8 mouse cellular contexts compared by ENCODE assay signal in genomic region chr7:98503951-98504647, GRCm38 (mm10). TPM values are rescaled to one million over a fixed set of nuclear protein-coding genes. Genes with fewer than 3 reads are reported as not detected.
DNase-seq lines count a peak whose midpoint lies in the region; ATAC-seq lines count a peak whose summit lies in the region.

No protein-coding gene starts in this region.

- WGBS in embryonic facial prominence, embryonic 14.5 days = 52% methylated on average over 6 of the region's 6 CpGs
- 54% methylated on average over 6 of the region's 6 CpGs for WGBS in heart, embryonic 16.5 days

- H3K27ac ChIP-seq in embryonic facial prominence, embryonic 14.5 days (replicated peaks; ENCODE audit: low read depth, low read length) = peak overlapping the region; percentile 33; the same call in 1 of the 2 replicates
- H3K27ac ChIP-seq in heart, embryonic 16.5 days (ENCODE audit: low read length) = peak overlapping the region; percentile 40

- H3K27me3 ChIP-seq in embryonic facial prominence, embryonic 14.5 days (replicated peaks; ENCODE audit: control insufficient read depth, insufficient read depth, low read length) = no peaks in the 10 kb centered on the region
- H3K27me3 ChIP-seq in heart, embryonic 16.5 days (ENCODE audit: control insufficient read depth, insufficient read depth, low read length) = no peaks in the 10 kb centered on the region

- H3K4me2 ChIP-seq in embryonic facial prominence, embryonic 14.5 days (ENCODE audit: low read depth, low read length) = no peak overlapping the region
- no peak overlapping the region for H3K4me2 ChIP-seq in heart, embryonic 16.5 days (ENCODE audit: low read depth, low read length)

- H3K9me3 ChIP-seq in embryonic facial prominence, embryonic 14.5 days (ENCODE audit: control insufficient read depth, low read length) = no peaks in the 10 kb centered on the region
- H3K9me3 ChIP-seq in heart, embryonic 16.5 days (replicated peaks; ENCODE audit: control insufficient read depth, low read length) = no peaks in the 10 kb centered on the region

- peak; percentile 44 to 64 for DNase-seq in left cerebral cortex, postnatal 14 days (ENCODE audit: low spot score in 2 of 2)
- DNase-seq in left cerebral cortex, adult 18-20 months (ENCODE audit: low spot score in 2 of 2) = no peak
- DNase-seq in embryonic facial prominence, embryonic 14.5 days (ENCODE audit: low spot score) = peak; percentile 85
- peak; percentile 76 for DNase-seq in lung, postnatal 10 days
- no peak for DNase-seq in adrenal gland, postnatal 10 days
- DNase-seq in layer of hippocampus, adult 18-20 months (ENCODE audit: low spot score in 2 of 2) = no peak

- intact Hi-C loops in left cerebral cortex, postnatal 14 days (cut with DNase I) = no loop called here

- peak; percentile 64; the same call in 1 of the 2 replicates for ATAC-seq in embryonic facial prominence, embryonic 14.5 days (ENCODE audit: low read depth)
- peak; percentile 61 for ATAC-seq in heart, embryonic 16.5 days (replicated peaks; ENCODE audit: extremely low read depth, insufficient read depth, low FRiP score)
- ATAC-seq in granulocyte monocyte progenitor cell, adult 5-6 weeks (replicated peaks; ENCODE audit: poor library complexity, severe bottlenecking) = no peak

- H3K4me1 ChIP-seq in embryonic facial prominence, embryonic 14.5 days (ENCODE audit: control insufficient read depth, insufficient read depth, low read length) = peaks cover 34% of the 10 kb centered on the region
- peaks cover 16% of the 10 kb centered on the region for H3K4me1 ChIP-seq in heart, embryonic 16.5 days (ENCODE audit: control insufficient read depth, insufficient read depth, low read length)

- H3K4me3 ChIP-seq in embryonic facial prominence, embryonic 14.5 days (ENCODE audit: low read depth, low read length) = no peak overlapping the region
- no peak overlapping the region for H3K4me3 ChIP-seq in heart, embryonic 16.5 days (ENCODE audit: low read length)

- H3K36me3 ChIP-seq in embryonic facial prominence, embryonic 14.5 days (ENCODE audit: control insufficient read depth, insufficient read depth, low read length) = no peaks in the 10 kb centered on the region
- no peaks in the 10 kb centered on the region for H3K36me3 ChIP-seq in heart, embryonic 16.5 days (ENCODE audit: control insufficient read depth, insufficient read depth)

- no peak overlapping the region for H3K9ac ChIP-seq in embryonic facial prominence, embryonic 14.5 days (ENCODE audit: low read depth, low read length)
- H3K9ac ChIP-seq in heart, embryonic 16.5 days (ENCODE audit: low read length) = no peak overlapping the region; the same call in 1 of the 2 replicates

RNA-seq across cellular contexts. Expression of gene Lrrc32, which starts 15.0 kb away (rescaled TPM):
- 1 to 10 TPM; 3.0 to 3.9 TPM for total RNA-seq in left cerebral cortex, postnatal 14 days (2021)
- total RNA-seq in left cerebral cortex, adult 18-20 months (2021) = 1 to 10 TPM; 5.9 to 6.4 TPM
- polyA plus RNA-seq in embryonic facial prominence, embryonic 14.5 days (2014; fragmentation: Nextera tagmentation; extraction: Ambion mirVana) = 9.7 and 10.6 TPM in 2 replicates
- 7.7 and 8.3 TPM in 2 replicates for polyA plus RNA-seq in heart, embryonic 16.5 days (2015; fragmentation: Nextera tagmentation; extraction: Ambion mirVana)
- not detected in 2 replicates for total RNA-seq in granulocyte monocyte progenitor cell, adult 5-6 weeks (2014; fragmentation: Nextera tagmentation)
- total RNA-seq in granulocyte monocyte progenitor cell, adult 5-6 weeks (2017) = not detected in 2 replicates
- 10 to 100 TPM; 15.2 to 17.3 TPM for total RNA-seq in adrenal gland, postnatal 10 days (2021)
- 1 to 10 TPM; 1.6 to 2.5 TPM for total RNA-seq in layer of hippocampus, adult 18-20 months (2021)

Comparison
In these comparisons a context has a peak if more than half of its experiments do, and no peak if none do; other contexts are left out.
1. DNase-seq: peak in left cerebral cortex, postnatal 14 days (2 of 2), embryonic facial prominence, embryonic 14.5 days (single experiment) and lung, postnatal 10 days (single experiment); none in left cerebral cortex, adult 18-20 months (0 of 2), adrenal gland, postnatal 10 days (single experiment) and layer of hippocampus, adult 18-20 months (0 of 2).